Mouse (Mus musculus): ENCODE measurements around the gene Trim40. TPM values are rescaled to one million over a fixed set of nuclear protein-coding genes. Genes with fewer than 3 reads are reported as not detected.

Gene Trim40
- polyA plus RNA-seq, 1 experiment from 2014 or later, result 6.8 TPM

DNA sequence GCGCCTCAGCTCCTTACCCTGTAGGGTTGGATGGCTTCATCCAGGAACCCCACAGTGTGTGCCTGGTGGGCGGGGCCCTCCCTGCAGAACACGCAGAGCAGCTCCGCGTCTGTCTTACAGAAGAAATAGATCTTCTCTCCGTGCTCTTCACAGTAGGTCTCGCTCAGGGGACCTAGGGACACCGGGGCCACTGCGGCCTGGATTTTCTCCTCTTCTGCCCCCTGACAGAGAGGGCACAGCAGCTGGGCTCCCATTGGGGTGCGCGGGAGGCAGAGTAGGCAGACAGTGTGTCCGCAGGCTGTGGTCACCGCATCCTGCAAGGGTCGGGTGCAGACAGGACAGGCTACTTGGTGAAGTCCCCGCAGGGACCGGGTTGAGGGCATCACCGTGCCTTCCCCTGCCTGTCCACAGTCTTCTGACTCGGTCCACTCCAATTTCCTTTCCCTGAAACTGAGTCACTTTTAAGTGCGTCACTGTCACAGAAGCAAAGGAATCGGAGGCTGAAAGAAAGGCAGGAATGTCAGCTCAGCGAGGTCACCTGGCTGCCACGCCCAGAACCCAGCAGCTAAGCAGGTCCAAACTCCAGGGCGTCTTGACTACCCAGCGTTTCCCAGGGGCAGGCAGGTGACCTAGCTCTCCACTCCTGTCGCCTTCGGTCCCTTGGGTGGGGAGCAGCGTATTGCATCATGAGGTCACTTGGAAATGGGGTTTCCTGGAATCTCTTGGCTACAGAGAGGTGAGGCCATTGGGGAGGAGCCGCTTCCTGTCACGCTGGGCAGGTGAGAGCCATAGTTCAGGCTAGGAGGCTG lies 23.0 kb downstream of the Trim40 start, which contains the start of gene Trim15:
Gene Trim15 (minus strand): TSS at position 492 of the 809 bp plus-strand sequence.
- no peaks in the 10 kb centered on the region; the same call in 1 of the 2 replicates for H3K4me1 ChIP-seq (replicated peaks; ENCODE audit: control insufficient read depth, insufficient read depth, low read length)
- H3K4me2 ChIP-seq (replicated peaks; ENCODE audit: low read depth), result peak within 1 kb of the TSS; percentile 80
- peak within 1 kb of the TSS; percentile 66 for H3K9ac ChIP-seq (ENCODE audit: low read depth, low read length)
- H3K4me3 ChIP-seq (ENCODE audit: low read depth, low read length), result peak within 1 kb of the TSS; percentile 48
- H3K9me3 ChIP-seq (ENCODE audit: control insufficient read depth), result no peaks in the 10 kb centered on the region
- H3K36me3 ChIP-seq (ENCODE audit: control insufficient read depth, insufficient read depth), result no peaks in the 10 kb centered on the region; the same call in 1 of the 2 replicates
- 5% methylated on average over 29 of the region's 29 CpGs for WGBS
- no peaks in the 10 kb centered on the region for H3K27me3 ChIP-seq (replicated peaks; ENCODE audit: control insufficient read depth, insufficient read depth, low read length)
- TF ChIP-seq CTCF (IDR thresholded peaks at IDR 0.05; ENCODE audit: low read depth), result no peak
- ATAC-seq, result peak; percentile 98
- peak within 1 kb of the TSS; percentile 97 for H3K27ac ChIP-seq (ENCODE audit: low read depth, low read length)

GRCm38 (mm10) chr17:36861680-36862079 lies 28.2 kb downstream of the Trim40 start:
- no peak for TF ChIP-seq CTCF (IDR thresholded peaks at IDR 0.05; ENCODE audit: low read depth)
- H3K4me1 ChIP-seq (replicated peaks; ENCODE audit: control insufficient read depth, insufficient read depth, low read length), result no peaks in the 10 kb centered on the region; the same call in 1 of the 2 replicates
- ATAC-seq, result peak; percentile 79
- WGBS, result 23% methylated on average over 2 of the region's 2 CpGs
- peaks cover 22% of the 10 kb centered on the region for H3K36me3 ChIP-seq (ENCODE audit: control insufficient read depth, insufficient read depth)
- H3K27me3 ChIP-seq (replicated peaks; ENCODE audit: control insufficient read depth, insufficient read depth, low read length), result no peaks in the 10 kb centered on the region
- H3K27ac ChIP-seq (ENCODE audit: low read depth, low read length), result peak overlapping the region; percentile 28; the same call in 1 of the 2 replicates
- H3K4me3 ChIP-seq (ENCODE audit: low read depth, low read length), result no peak overlapping the region
- H3K9me3 ChIP-seq (ENCODE audit: control insufficient read depth), result no peaks in the 10 kb centered on the region
- H3K4me2 ChIP-seq (replicated peaks; ENCODE audit: low read depth), result no peak overlapping the region
- no peak overlapping the region for H3K9ac ChIP-seq (ENCODE audit: low read depth, low read length)

DNA sequence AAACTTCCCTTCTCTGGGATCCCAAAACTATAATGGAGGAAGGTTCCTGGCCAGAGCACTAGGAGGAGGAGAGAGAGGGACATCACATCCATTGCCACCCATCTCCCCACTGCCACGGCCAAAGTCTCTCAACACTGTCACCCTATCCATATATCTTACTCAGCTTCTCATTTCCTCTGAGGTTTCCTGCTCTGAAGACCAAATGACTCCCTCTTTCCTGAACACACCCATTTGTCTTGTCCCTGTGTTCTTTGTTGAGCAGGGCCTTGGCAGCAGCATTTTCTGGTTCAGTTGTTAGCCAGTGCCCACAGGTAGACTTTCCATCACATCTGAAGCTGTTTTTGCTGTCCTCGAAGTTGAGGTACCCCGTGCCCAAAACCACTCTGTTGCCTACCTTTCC lies 31.7 kb downstream of the Trim40 start:
- no peak overlapping the region for H3K27ac ChIP-seq (ENCODE audit: low read depth, low read length)
- H3K4me3 ChIP-seq (ENCODE audit: low read depth, low read length), result no peak overlapping the region
- no peaks in the 10 kb centered on the region for H3K27me3 ChIP-seq (replicated peaks; ENCODE audit: control insufficient read depth, insufficient read depth, low read length)
- WGBS, result 92% methylated on average over 3 of the region's 3 CpGs
- ATAC-seq, result no peak
- H3K36me3 ChIP-seq (ENCODE audit: control insufficient read depth, insufficient read depth), result peaks cover 46% of the 10 kb centered on the region
- no peaks in the 10 kb centered on the region for H3K9me3 ChIP-seq (ENCODE audit: control insufficient read depth)
- TF ChIP-seq CTCF (IDR thresholded peaks at IDR 0.05; ENCODE audit: low read depth), result no peak
- H3K9ac ChIP-seq (ENCODE audit: low read depth, low read length), result no peak overlapping the region
- no peaks in the 10 kb centered on the region; the same call in 1 of the 2 replicates for H3K4me1 ChIP-seq (replicated peaks; ENCODE audit: control insufficient read depth, insufficient read depth, low read length)
- H3K4me2 ChIP-seq (replicated peaks; ENCODE audit: low read depth), result no peak overlapping the region

- H3K9ac ChIP-seq (ENCODE audit: low read depth, low read length), result no peak overlapping the region
- no peak overlapping the region for H3K4me3 ChIP-seq (ENCODE audit: low read depth, low read length)
- no peak overlapping the region for H3K27ac ChIP-seq (ENCODE audit: low read depth, low read length)
- H3K9me3 ChIP-seq (ENCODE audit: control insufficient read depth), result no peaks in the 10 kb centered on the region
- no peak for TF ChIP-seq CTCF (IDR thresholded peaks at IDR 0.05; ENCODE audit: low read depth)
- H3K36me3 ChIP-seq (ENCODE audit: control insufficient read depth, insufficient read depth), result peaks cover 64% of the 10 kb centered on the region
- 91% methylated on average over 4 of the region's 4 CpGs for WGBS
- H3K4me2 ChIP-seq (replicated peaks; ENCODE audit: low read depth), result no peak overlapping the region
- H3K4me1 ChIP-seq (replicated peaks; ENCODE audit: control insufficient read depth, insufficient read depth, low read length), result 0 out of 2 replicates have a peak, but pooled peaks cover 5% of the 10 kb centered on the region
- no peak for ATAC-seq
- no peaks in the 10 kb centered on the region for H3K27me3 ChIP-seq (replicated peaks; ENCODE audit: control insufficient read depth, insufficient read depth, low read length)
Observed at GRCm38 (mm10) chr17:36856236-36856635, 33.7 kb downstream of the Trim40 start.

- TF ChIP-seq CTCF (IDR thresholded peaks at IDR 0.05; ENCODE audit: low read depth), result peak; percentile 23; the same call in 1 of the 2 replicates
- H3K9me3 ChIP-seq (ENCODE audit: control insufficient read depth), result no peaks in the 10 kb centered on the region
- peaks cover 5% of the 10 kb centered on the region; the same call in 1 of the 2 replicates for H3K4me1 ChIP-seq (replicated peaks; ENCODE audit: control insufficient read depth, insufficient read depth, low read length)
- H3K4me3 ChIP-seq (ENCODE audit: low read depth, low read length), result no peak overlapping the region
- H3K4me2 ChIP-seq (replicated peaks; ENCODE audit: low read depth), result no peak overlapping the region
- 89% methylated on average over 3 of the region's 3 CpGs for WGBS
- H3K9ac ChIP-seq (ENCODE audit: low read depth, low read length), result no peak overlapping the region
- no peak for ATAC-seq
- no peak overlapping the region for H3K27ac ChIP-seq (ENCODE audit: low read depth, low read length)
- peaks cover 71% of the 10 kb centered on the region for H3K36me3 ChIP-seq (ENCODE audit: control insufficient read depth, insufficient read depth)
- H3K27me3 ChIP-seq (replicated peaks; ENCODE audit: control insufficient read depth, insufficient read depth, low read length), result no peaks in the 10 kb centered on the region
Observed at GRCm38 (mm10) chr17:36855484-36855883, 34.4 kb downstream of the Trim40 start.

DNA sequence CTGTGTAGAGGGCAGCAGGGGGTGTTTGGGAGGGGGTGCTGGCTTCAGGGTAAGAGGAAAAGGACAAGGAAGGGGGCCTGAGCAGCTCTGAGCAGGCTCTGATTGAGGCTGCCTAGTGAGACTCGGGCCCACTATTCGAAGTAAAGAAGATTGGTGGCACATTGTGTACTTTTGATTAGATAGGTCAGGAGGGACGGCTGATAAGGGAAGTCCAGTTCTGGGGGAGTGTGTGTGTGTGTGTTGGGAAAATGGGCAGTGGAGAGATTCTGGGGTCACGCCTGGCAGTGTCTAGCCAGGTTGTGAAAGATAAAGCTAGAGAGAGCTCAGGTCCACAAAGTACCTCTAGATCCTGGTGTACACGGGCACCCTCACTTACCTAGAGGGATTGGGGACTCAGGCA lies 38.3 kb downstream of the Trim40 start:
- Histone ChIP-seq H3K36me3 (ENCODE audit: control insufficient read depth, insufficient read depth) (peaks cover 49% of the 10 kb centered on the region), H3K4me1 (replicated peaks; ENCODE audit: control insufficient read depth, insufficient read depth, low read length) (peaks cover 5% of the 10 kb centered on the region; the same call in 1 of the 2 replicates), H3K27ac (ENCODE audit: low read depth, low read length) (no peak overlapping the region; the same call in 1 of the 2 replicates), H3K4me2 (replicated peaks; ENCODE audit: low read depth) (no peak overlapping the region), H3K9me3 (ENCODE audit: control insufficient read depth) (no peaks in the 10 kb centered on the region), H3K9ac (ENCODE audit: low read depth, low read length) (no peak overlapping the region), H3K4me3 (ENCODE audit: low read depth, low read length) (no peak overlapping the region), H3K27me3 (replicated peaks; ENCODE audit: control insufficient read depth, insufficient read depth, low read length) (no peaks in the 10 kb centered on the region)
- WGBS, result 39% methylated on average over 5 of the region's 5 CpGs
- no peak for TF ChIP-seq CTCF (IDR thresholded peaks at IDR 0.05; ENCODE audit: low read depth)
- ATAC-seq, result peak; percentile 24; the same call in 1 of the 2 replicates

Measured in intestine, postnatal 0 days (tissue).